Mouse (Mus musculus) stomach, postnatal 0 days (tissue): ENCODE data around the gene Olfr312.

Experiments used
- CTCF ChIP-seq: IDR thresholded peaks from 2 replicates; pipeline ENCODE4 v1.5.1; 2016; ENCODE audit warnings: antibody characterized with exemption, low read depth, mild to moderate bottlenecking, moderate library complexity
- EP300 ChIP-seq: optimal IDR thresholded peaks from 2 replicates; pipeline ENCODE3; 2016; ENCODE audit warnings: antibody characterized with exemption

DNA sequence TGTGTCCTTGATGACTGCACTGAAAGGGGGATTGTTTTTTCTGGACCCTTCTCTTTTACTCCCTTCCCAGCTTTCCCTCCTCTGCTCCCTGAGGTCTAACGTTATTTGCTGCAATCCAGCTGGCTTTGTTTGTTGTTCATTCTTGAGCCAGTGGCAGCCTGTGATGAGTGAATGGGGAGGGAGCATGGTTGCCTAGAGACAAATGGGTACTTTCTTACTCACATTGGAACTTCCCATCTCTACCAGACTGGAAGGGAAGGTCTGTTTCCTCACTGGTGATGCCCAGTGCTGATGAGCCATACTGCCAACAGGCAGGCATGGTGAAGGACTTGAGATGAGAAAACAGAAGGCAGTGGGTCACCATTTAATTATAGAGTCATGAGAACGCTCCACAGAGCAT, 20.7 kb downstream of the Olfr312 start:
- TF ChIP-seq CTCF (no peak), EP300 (no peak)
